Mouse (Mus musculus) adrenal gland, postnatal 4 days (tissue): ENCODE results near the gene Vegfa. TPM values are rescaled to one million over a fixed set of nuclear protein-coding genes. Genes with fewer than 3 reads are reported as not detected.

Experiments used
- total RNA-seq, 2 experiments: library from RNA; stranded (reverse); gene quantifications; 2 replicates each; pipeline ENCODE4 v1.2.3; 2021

The Vegfa gene
- total RNA-seq, 2 experiments from 2014 or later, result 242 to 257 TPM

Other genes starting within 250 kb of the Vegfa start
- gene Mrps18a, start 78.6 kb upstream of the Vegfa start, total RNA-seq, result 100 to 1,000 TPM in 1 of 2 experiments, 10 to 100 TPM in 1; 94.1 to 101 TPM
- gene Rsph9, start 111.8 kb upstream of the Vegfa start, total RNA-seq, result 10 to 100 TPM; 10.2 to 13.4 TPM
- gene Mad2l1bp, start 121.2 kb upstream of the Vegfa start, total RNA-seq, result 10 to 100 TPM; 18.1 to 18.4 TPM
- gene Gtpbp2, start 128.7 kb upstream of the Vegfa start, total RNA-seq, result 100 to 1,000 TPM; 101 to 116 TPM
- 10 to 100 TPM; 34.9 to 36.8 TPM for gene Polh, start 170.3 kb upstream of the Vegfa start, total RNA-seq
- 10 to 100 TPM; 72.0 to 74.6 TPM for gene Xpo5, start 170.4 kb upstream of the Vegfa start, total RNA-seq
- gene Polr1c, start 215.7 kb upstream of the Vegfa start, total RNA-seq, result 100 to 1,000 TPM; 101 to 108 TPM
- gene Yipf3, start 215.7 kb upstream of the Vegfa start, total RNA-seq, result 100 to 1,000 TPM; 137 to 139 TPM
- gene Lrrc73, start 221.2 kb upstream of the Vegfa start, total RNA-seq, result 1 to 10 TPM; 6.3 to 7.3 TPM